Mouse (Mus musculus): Measurements from ENCODE around the gene Creld2.

- TF ChIP-seq CTCF (IDR thresholded peaks at IDR 0.05; ENCODE audit: insufficient read depth, low read depth, low read length) (no peak), POLR2A (IDR thresholded peaks at IDR 0.05; ENCODE audit: insufficient read depth, low read depth, low read length) (no peak)
Observed at GRCm38 (mm10) chr15:88868024-88868742, 48.7 kb downstream of the Creld2 start.

Data from olfactory bulb, adult 2 months (tissue).